In genomic region chr5:136281351-136281750, GRCm38 (mm10) we compare ENCODE assay signal across 8 mouse cellular contexts. TPM values are rescaled to one million over a fixed set of nuclear protein-coding genes. Genes with fewer than 3 reads are reported as not detected.
DNase-seq lines count a peak whose midpoint lies in the region; ATAC-seq and TF ChIP-seq lines count a peak whose summit lies in the region.

No protein-coding gene starts in this region.

- H3K4me3 ChIP-seq in lung, postnatal 0 days (ENCODE audit: low read depth, low read length), result no peak overlapping the region

- peak; percentile 68 for TF ChIP-seq CTCF in lung, postnatal 0 days (IDR thresholded peaks at IDR 0.05)
- TF ChIP-seq CTCF in brain, embryonic 14.5 days (IDR thresholded peaks at IDR 0.05; ENCODE audit: borderline replicate concordance, extremely low read depth, insufficient read depth, insufficient read length), result peak; percentile 76; the same call in 1 of the 2 replicates

- intact Hi-C loops in gastrocnemius, postnatal 14 days (cut with DNase I; ENCODE audit: low total_unique reads), result loop anchor here (5.0 to 10.0 kb wide), 3 partner anchors 293 to 381 kb away; no protein-coding TSS in a partner anchor

- no peak for ATAC-seq in lung, postnatal 0 days
- peak; percentile 37; the same call in 1 of the 2 replicates for ATAC-seq in megakaryocyte progenitor cell, adult 5-6 weeks (replicated peaks; ENCODE audit: poor library complexity)
- no peak for ATAC-seq in frontal cortex, adult (ENCODE audit: low TSS enrichment)

- no peaks in the 10 kb centered on the region for H3K4me1 ChIP-seq in lung, postnatal 0 days (ENCODE audit: insufficient read depth, low read depth, low read length)

- no peak overlapping the region for H3K4me2 ChIP-seq in lung, postnatal 0 days (replicated peaks; ENCODE audit: low read depth, low read length)

- H3K27me3 ChIP-seq in lung, postnatal 0 days (replicated peaks; ENCODE audit: insufficient read depth, low read length), result no peaks in the 10 kb centered on the region

- no peak for TF ChIP-seq EP300 in lung, postnatal 0 days (IDR thresholded peaks at IDR 0.05)

- no peak overlapping the region for H3K27ac ChIP-seq in lung, postnatal 0 days (ENCODE audit: low read length)

- 56% methylated on average over 6 of the region's 6 CpGs for WGBS in lung, postnatal 0 days

- peaks cover 58% of the 10 kb centered on the region for H3K36me3 ChIP-seq in lung, postnatal 0 days (ENCODE audit: insufficient read depth, low read length)

- DNase-seq in gastrocnemius, adult 18-20 months (ENCODE audit: low spot score), result peak; percentile 25
- DNase-seq in gastrocnemius, postnatal 14 days, result no peak
- DNase-seq in lung, postnatal 0 days (ENCODE audit: low spot score), result no peak
- no peak for DNase-seq in lung, postnatal 36 days
- DNase-seq in brain, embryonic 14.5 days (ENCODE audit: low read depth), result peak; percentile 52
- DNase-seq in urinary bladder, postnatal 10 days (ENCODE audit: low spot score), result no peak

- TF ChIP-seq POLR2A in brain, embryonic 14.5 days (IDR thresholded peaks at IDR 0.05; ENCODE audit: borderline replicate concordance, extremely low read depth, insufficient read depth, insufficient read length, poor library complexity, severe bottlenecking), result no peak

- H3K9me3 ChIP-seq in lung, postnatal 0 days (ENCODE audit: low read length), result no peaks in the 10 kb centered on the region

- H3K9ac ChIP-seq in lung, postnatal 0 days (replicated peaks; ENCODE audit: low read depth), result no peak overlapping the region

RNA-seq across cellular contexts. Expression of gene Sh2b2, which starts 35.0 kb away (rescaled TPM):
- 1 to 10 TPM; 2.4 to 2.5 TPM for total RNA-seq in gastrocnemius, adult 18-20 months (2021)
- 1 to 10 TPM; 4.6 to 8.0 TPM for total RNA-seq in gastrocnemius, postnatal 14 days (2021)
- 1.5 and 1.8 TPM in 2 replicates for polyA plus RNA-seq in lung, postnatal 0 days (2015; fragmentation: Nextera tagmentation; extraction: Ambion mirVana)
- polyA plus RNA-seq in brain, embryonic 14.5 days (2012; rRNA removed), result 58.4 and 59.1 TPM in 2 replicates
- 27.8 and 33.0 TPM in 2 replicates for total RNA-seq in megakaryocyte progenitor cell, adult 5-6 weeks (2015)
- 12.1 TPM in 2 replicates for total RNA-seq in megakaryocyte progenitor cell, adult 5-6 weeks (2017)

Comparison
In these comparisons a context has a peak if more than half of its experiments do, and no peak if none do; other contexts are left out.
1. DNase-seq: peak in gastrocnemius, adult 18-20 months (single experiment) and brain, embryonic 14.5 days (single experiment); none in gastrocnemius, postnatal 14 days (single experiment), lung, postnatal 0 days (single experiment), lung, postnatal 36 days (single experiment) and urinary bladder, postnatal 10 days (single experiment).